Mouse (Mus musculus) CH12F3 (cell line): ENCODE results near the gene Hivep3.

Experiments used
- in situ Hi-C: fragments of 300-500 bp; cut with MboI; formaldehyde crosslinking; loops from 2 replicates; pipeline ENCODE4 v1.14.3; 2020; ENCODE audit warnings: low sequenced_read_pairs

Hivep3 gene

GRCm38 (mm10) chr4:119815133-119815792 is 81.7 kb downstream of the Hivep3 start:
- in situ Hi-C loops, result no loop called here

GRCm38 (mm10) chr4:119815793-119816161 is 82.2 kb downstream of the Hivep3 start:
- in situ Hi-C loops, result no loop called here

DNA sequence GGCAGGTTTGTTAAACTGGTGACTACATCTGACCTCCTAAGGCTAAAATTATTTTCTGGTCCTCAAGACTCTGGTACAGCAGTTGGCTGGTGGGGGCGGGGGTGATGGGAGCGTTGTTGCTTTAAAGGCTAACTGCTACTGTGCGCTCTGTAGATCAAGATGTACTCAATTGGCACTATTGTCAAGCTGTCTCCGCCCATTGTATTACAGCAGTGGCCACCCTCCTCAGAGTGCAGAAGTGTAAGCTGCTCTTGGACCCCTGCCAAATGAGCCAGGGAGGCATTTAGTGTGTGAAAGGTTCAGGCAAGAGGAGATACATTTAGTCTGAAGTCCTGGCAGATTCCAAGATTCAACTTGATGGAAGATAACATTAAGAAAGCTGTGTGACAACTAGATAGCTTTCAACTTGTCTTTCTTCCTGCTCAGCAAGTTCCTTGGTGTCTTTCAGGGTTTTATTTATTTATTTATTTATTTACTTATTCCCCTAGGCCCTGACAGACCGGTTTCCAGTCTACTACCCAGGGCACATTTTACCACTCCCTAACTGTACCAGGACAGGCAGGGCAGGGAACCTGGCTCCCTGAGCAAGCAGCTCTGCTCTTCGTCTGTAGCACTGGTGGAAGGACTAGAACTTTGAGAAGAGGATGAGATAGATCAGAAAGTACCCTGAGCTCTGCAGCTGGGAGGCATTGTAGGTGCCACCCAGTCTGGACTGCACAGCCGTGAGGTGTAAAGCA is 83.2 kb downstream of the Hivep3 start:
- in situ Hi-C loops, result no loop called here

GRCm38 (mm10) chr4:119825956-119826355 is 92.4 kb downstream of the Hivep3 start:
- in situ Hi-C loops, result no loop called here

- in situ Hi-C loops, result no loop called here
Measured at GRCm38 (mm10) chr4:119828386-119828785, 94.8 kb downstream of the Hivep3 start.

DNA sequence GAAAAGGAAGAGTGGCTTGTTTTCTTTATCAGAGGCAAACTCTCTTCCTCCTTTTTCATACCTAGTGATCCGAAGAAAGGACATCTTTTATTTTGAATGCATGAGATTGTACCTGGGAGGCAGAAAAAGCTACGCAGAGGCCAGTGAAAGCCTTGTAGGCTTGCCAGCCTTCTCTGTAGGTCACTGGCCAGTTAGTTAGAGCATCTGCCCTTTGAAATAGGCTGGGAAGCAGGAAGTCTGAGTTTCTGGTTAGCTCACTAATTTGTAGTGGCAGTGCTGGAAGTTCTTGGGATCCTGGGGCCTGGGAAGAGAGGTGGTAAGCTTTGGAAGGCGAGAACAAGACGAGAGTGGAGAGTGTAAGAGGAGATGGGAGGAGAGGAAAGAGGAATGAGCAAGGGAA is 95.4 kb downstream of the Hivep3 start:
- in situ Hi-C loops, result no loop called here

DNA sequence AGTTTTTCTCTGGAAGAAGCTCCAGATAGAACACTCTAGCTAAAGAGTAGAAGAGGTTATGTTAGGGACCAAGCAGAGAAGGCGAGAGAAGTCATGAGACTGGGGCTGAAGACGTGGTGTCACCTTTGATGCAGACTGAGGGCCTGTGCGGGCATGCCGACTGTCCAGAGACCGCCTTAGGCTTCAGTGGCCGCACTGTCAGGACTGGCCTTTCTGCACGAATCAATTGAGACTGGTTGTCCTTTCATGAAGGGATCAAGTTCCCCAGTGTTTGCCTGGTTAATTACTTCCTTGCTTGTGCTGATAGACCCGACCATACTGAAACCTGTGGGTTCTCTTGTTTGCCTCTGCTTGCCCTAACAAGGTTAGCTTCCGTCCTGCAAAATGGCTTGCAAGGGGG is 99.7 kb downstream of the Hivep3 start:
- in situ Hi-C loops, result no loop called here

DNA sequence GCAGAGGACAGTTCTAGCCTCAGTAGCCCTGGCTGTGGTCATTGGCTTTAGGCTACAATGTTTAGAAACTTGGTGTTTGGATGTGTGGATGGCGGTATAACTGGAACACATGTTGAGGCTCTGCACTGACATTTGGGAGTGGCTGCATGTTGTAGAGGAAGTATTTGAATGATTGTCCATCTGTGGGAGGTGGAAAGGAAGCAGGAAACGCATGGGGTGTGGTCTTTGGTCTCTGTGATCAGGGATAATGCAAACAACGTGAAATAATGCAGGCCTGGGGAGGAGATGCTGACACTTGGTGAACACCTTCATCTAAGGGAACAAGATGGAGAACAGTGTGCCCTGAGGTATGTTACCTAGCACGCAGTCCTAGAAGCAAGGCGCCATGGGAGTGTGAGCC is 100.3 kb downstream of the Hivep3 start:
- in situ Hi-C loops, result no loop called here

DNA sequence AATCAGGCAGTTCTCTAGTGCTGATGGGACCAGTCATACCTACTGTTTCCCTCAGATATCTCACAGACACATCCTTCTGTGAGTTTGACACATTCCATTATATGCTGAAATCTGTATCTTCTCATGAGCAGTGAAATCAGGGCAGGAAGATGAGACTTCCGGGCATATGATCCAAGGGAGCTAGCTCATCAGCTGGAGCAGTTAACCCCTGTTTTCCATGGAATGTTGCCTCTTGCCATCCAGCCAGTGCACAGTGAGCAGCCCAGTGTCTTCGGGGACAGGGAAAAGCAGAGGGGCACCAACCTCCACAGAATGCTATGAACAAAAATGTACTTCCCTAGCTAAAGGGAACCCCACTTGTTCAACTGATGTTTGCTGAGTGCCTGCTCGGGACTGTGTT is 102.6 kb downstream of the Hivep3 start:
- in situ Hi-C loops, result no loop called here

DNA sequence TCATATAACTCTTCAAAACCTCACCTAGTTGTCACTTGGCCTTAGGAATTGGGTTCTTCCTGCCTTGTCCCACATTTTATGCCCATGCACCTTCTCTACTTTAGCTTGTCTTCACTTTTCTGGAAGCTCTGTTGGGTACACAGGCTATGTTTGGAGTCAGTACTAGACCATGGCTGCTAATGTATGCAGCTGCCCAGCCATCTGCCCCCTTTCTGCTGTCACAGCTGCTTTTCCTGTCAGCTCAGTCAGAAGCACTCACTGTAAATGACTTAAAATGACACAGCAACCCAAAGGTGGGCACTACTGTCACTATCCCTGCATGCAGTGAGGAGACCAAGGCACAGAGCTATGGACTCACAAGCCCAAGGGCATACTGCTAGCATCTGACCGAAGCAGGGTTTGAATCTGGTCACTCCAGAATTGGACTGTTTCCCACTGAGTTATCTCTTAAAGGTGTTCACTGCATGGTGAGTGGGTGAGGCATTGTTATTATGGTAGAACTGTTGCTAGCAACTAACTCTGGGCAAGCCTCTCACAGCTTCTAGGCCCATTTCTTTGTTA is 104.0 kb downstream of the Hivep3 start:
- in situ Hi-C loops, result no loop called here

GRCm38 (mm10) chr4:119838308-119838707 is 104.7 kb downstream of the Hivep3 start:
- in situ Hi-C loops, result no loop called here

DNA sequence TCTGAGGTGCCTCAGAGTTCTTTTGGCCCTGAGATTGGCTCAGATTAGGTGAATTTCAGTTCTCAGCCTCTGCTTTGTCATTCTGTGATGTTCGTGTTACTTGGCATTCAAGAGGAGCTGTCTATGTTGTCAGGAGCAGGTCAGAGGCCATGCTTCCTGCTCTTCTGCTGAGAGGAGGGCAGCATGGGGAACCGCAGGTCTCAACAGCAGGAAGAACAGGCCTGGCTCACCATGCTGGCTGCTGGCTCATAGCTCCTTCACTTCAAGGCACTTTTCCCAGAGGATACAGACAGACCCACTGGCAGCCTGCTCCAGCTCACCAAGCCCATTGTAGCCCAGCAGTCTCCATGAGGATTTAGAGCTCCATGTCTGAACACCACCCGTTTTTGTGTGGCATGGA is 109.7 kb downstream of the Hivep3 start:
- in situ Hi-C loops, result no loop called here

- in situ Hi-C loops, result no loop called here
Measured at GRCm38 (mm10) chr4:119844267-119844666, 110.7 kb downstream of the Hivep3 start.

- in situ Hi-C loops, result no loop called here
Measured at GRCm38 (mm10) chr4:119845596-119846161, 112.1 kb downstream of the Hivep3 start.

DNA sequence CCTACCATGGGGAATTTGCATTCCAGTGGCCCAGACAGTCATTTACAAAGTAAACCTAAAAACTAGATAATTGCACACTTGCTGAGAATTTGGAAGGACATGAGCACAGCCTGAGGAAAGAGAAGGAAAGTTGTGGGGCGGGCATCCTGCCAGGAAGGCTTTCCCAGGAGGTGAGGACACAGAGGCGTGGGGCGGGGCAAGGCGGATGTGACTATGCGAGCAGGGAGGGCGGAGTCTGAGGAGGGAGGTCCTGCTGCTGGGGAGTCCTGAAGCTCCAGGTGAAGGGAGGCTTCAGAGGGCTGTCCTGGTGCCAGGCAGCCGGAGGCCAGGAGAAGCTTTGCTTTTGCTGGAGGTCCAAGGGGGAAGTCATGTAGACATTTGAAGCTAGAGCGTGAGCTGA is 118.9 kb downstream of the Hivep3 start:
- in situ Hi-C loops, result no loop called here

DNA sequence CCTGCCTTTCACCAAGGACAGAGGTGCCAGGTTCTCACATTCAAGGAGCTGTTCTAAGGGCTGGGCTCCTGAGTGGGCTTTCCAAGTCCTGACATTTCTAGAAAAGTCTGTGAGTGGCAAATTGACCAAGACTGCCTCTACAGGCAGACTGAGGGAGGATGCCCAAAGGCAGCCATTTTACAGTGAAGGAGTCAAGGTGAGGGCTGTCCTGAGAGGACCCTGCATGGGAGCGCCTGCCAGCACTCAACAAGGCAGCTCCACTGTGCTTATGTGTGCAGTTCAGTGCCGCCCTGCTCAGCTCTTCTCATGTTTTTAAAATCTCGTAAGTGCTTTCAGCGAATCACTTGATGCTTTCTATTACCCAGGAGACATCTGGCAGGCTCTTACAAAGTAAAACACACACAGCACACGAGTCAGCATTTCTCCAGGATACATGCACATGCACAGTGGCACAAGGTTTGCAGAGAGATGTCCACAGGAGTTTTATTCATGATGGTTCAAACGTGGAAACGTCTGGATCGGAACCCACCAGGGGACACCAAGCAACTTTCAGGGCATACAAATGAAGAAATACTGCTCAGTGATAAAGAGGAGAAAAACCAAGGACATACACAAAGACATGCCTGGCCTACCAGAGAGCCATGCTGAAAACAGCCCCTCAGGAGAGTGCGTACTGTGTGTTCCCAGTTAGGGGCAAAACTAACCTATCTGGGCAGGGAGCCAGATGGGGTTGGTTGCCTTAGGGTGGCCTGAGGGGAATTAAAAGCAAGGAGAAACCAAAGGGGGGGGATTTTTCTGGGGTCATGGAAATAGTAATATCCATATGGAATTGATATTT is 120.9 kb downstream of the Hivep3 start:
- in situ Hi-C loops, result no loop called here

DNA sequence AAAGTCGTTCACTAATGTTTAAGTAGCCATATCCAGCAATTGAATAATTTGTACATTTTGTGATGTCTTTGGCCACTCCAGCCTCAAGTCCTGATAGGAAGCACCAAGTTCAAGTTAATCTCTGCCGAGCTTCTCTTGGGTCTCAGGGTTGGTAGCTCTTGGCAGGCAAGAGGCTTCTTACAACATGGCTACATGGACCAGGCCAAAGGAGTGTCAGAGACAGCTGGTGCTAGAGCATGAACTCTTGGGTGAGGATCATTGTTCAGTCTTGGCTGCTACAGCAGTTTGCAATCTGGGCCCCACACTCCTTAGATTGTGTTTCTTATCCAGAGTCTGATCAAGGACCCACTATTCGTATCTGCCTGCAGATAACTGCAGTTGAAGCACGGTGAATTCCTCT is 125.9 kb downstream of the Hivep3 start:
- in situ Hi-C loops, result no loop called here

DNA sequence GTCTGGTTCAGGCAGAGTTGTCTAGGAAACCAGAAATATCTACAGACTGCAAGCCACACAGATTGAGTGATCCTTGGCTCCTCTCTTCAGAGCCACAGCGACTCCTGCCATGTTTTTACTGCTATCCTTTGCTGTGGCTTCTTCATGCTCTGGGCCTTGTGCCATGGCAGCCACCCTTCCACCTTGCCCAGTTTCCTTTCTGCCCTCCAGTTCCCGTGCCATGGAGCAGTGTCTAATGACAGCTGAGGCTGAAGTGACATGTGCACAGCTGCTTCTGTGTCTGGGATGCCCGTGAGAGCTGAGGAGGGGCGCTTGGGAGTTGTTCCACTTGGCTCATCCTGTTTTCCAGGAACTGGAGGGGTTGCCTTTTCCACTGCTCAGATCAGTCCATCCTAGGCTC is 127.4 kb downstream of the Hivep3 start:
- in situ Hi-C loops, result no loop called here

GRCm38 (mm10) chr4:119865827-119866455 is 132.4 kb downstream of the Hivep3 start:
- in situ Hi-C loops, result no loop called here

- in situ Hi-C loops, result no loop called here
Measured at GRCm38 (mm10) chr4:119867132-119867531, 133.5 kb downstream of the Hivep3 start.

GRCm38 (mm10) chr4:119870411-119870810 is 136.8 kb downstream of the Hivep3 start:
- in situ Hi-C loops, result no loop called here
